Mouse (Mus musculus): Measurements from ENCODE around the gene Trim41. TPM values are rescaled to one million over a fixed set of nuclear protein-coding genes. Genes with fewer than 3 reads are reported as not detected.

The Trim41 gene
- polyA plus RNA-seq, 1 experiment from 2014 or later, result 6.9 TPM

DNA sequence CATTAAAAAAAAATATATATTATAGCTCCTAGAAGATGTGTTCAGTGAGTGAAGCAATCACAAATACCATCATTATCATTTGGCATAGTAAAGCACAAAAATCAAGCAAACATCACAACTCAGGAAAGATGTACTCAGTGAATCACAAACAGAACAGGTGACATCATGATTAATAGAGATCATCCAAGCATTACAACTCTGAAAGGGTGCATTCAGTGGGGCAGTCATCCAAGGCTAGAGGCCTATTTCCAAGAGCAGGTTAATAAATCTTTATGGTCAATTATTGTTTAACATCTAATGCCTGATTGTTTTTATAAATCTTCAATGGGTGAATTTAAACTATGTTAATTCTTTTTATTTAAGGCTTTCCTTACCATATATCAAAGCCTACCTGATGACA, 23.7 kb upstream of the Trim41 start:
- Histone ChIP-seq H3K4me2 (ENCODE audit: low read length) (no peak overlapping the region), H3K27ac (ENCODE audit: low read length) (no peak overlapping the region), H3K4me3 (ENCODE audit: low read depth, low read length) (no peak overlapping the region), H3K4me1 (ENCODE audit: control insufficient read depth, insufficient read depth, low read length) (peaks cover 9% of the 10 kb centered on the region), H3K9me3 (replicated peaks; ENCODE audit: control insufficient read depth, low read length, poor library complexity, severe bottlenecking) (no peaks in the 10 kb centered on the region), H3K27me3 (ENCODE audit: control insufficient read depth, insufficient read depth, low read depth, low read length) (no peaks in the 10 kb centered on the region; the same call in 1 of the 2 replicates), H3K36me3 (ENCODE audit: control insufficient read depth, insufficient read depth, low read length) (no peaks in the 10 kb centered on the region), H3K9ac (ENCODE audit: low read depth, low read length) (no peak overlapping the region)
- no peak for ATAC-seq

DNA sequence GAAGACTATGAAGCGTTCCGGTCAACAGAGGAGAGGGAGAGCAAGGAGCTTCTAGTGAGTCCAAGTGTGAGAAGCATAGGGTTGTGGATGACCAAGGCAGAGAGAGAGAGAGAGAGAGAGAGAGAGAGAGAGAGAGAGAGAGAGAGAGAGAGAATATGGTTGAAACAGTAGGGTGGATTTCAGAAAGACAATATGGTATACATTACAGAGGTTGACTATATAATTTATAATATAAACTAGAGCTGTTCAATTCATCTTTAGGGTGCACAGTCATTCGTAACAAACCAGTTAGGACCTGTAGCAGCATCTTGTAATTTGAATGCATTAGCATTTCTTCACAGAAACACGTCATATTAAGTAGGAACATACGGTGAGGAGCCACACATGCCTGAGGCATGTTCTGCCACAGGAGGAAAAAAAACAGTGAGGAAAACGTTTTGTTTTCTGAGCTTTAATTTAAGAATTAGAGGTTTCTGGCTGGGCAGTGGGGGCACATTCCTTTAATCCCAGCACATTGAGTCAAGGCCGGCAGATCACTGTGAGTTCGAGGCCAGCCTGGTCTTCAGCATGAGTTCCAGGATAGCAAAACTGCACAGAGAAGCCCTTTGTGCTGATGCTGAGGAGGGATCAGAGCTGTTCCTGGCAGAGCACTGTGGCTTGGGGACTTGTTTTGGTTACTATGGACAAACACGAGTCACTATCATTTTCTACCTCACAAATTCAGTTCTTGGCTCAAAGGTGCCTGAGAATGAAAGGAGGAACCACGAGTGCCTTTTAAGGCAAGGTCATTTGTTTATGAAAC, 21.9 kb upstream of the Trim41 start:
- H3K9ac ChIP-seq (ENCODE audit: low read depth, low read length), result peak overlapping the region; percentile 70; the same call in 1 of the 2 replicates

DNA sequence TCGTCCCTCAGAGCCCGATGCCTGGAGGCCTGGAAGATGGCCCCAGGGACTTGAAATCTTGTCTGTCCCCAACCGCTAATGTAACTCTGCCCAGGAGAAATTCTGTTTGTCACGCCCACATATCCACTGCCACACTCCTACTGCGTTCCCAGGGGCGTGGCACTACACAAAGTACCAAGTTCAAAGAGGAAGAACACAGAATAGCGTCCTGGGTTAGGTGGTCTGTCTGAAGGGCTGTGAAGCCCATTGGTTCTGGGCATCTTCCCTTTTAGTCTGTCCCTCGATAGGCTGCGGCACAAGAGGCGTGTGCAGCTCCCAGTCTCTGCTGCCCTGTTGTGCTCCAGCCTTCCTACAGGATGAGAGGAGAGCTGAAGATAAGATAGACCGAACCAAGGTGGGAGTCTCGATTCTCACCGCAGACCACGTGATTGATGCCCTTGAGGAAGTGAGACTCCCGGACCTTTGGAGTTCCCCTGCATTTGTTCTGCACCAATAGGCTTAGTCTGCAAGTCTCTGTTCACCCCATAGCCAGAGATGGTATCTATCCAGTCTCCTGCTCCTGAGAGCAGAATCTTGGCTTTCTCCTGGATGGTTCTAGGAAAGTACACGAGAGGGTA, 21.1 kb upstream of the Trim41 start:
- Histone ChIP-seq H3K36me3 (ENCODE audit: control insufficient read depth, insufficient read depth, low read length) (no peaks in the 10 kb centered on the region), H3K27ac (ENCODE audit: low read length) (no peak overlapping the region; the same call in 1 of the 2 replicates), H3K4me2 (ENCODE audit: low read length) (peak overlapping the region; percentile 81), H3K9ac (ENCODE audit: low read depth, low read length) (peak overlapping the region; percentile 70), H3K4me3 (ENCODE audit: low read depth, low read length) (peak overlapping the region; percentile 64), H3K9me3 (replicated peaks; ENCODE audit: control insufficient read depth, low read length, poor library complexity, severe bottlenecking) (no peaks in the 10 kb centered on the region), H3K4me1 (ENCODE audit: control insufficient read depth, insufficient read depth, low read length) (peaks cover 9% of the 10 kb centered on the region), H3K27me3 (ENCODE audit: control insufficient read depth, insufficient read depth, low read depth, low read length) (no peaks in the 10 kb centered on the region; the same call in 1 of the 2 replicates)
- peak; percentile 25; the same call in 1 of the 2 replicates for ATAC-seq
- WGBS, result 3% methylated on average over 16 of the region's 16 CpGs

More for the DNA sequence above, 21.9 kb upstream of the Trim41 start:
- peaks cover 9% of the 10 kb centered on the region for H3K4me1 ChIP-seq (ENCODE audit: control insufficient read depth, insufficient read depth, low read length)
- no peak overlapping the region for H3K27ac ChIP-seq (ENCODE audit: low read length)
- no peaks in the 10 kb centered on the region for H3K9me3 ChIP-seq (replicated peaks; ENCODE audit: control insufficient read depth, low read length, poor library complexity, severe bottlenecking)
- peak overlapping the region; percentile 64 for H3K4me3 ChIP-seq (ENCODE audit: low read depth, low read length)
- 76% methylated on average over 10 of the region's 10 CpGs for WGBS
- H3K27me3 ChIP-seq (ENCODE audit: control insufficient read depth, insufficient read depth, low read depth, low read length), result no peaks in the 10 kb centered on the region; the same call in 1 of the 2 replicates
- H3K4me2 ChIP-seq (ENCODE audit: low read length), result peak overlapping the region; percentile 81
- no peak for ATAC-seq
- no peaks in the 10 kb centered on the region for H3K36me3 ChIP-seq (ENCODE audit: control insufficient read depth, insufficient read depth, low read length)

DNA sequence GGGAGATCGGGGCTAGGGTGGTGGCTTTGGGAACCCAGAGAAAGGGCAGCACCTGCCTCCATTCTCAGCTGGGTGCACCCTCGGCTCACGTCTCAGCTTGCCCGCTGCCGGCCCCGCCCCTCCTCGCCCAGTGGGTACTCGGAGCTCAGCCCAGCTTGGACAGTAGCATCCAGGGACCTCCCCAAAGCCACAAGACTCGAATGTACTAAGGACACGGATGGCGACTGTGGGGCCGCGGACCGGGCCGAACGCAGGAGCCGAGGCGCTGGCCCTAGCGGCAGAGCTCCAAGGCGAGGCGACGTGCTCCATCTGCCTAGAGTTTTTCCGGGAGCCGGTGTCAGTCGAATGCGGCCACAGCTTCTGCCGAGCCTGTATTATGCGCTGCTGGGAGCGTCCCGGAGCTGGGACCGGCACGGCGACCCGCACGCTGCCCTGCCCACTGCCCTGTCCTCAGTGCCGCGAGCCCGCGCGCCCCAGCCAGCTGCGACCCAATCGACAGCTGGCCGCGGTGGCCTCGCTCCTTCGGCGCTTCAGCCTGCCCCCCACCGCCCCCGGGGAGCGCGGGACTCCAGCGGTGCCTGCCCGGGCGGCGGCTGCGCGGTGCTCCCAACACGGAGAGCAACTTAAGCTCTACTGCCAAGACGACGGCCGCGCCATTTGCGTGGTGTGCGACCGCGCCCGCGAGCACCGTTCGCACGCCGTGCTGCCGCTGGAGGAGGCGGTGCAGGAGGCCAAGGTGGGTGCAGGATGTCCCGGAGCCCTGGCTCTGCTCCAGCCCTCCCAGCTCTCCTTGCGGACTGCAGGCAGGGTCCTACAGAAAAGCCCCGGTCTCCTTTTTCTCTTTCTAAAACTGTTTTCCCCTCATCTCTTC, 20.4 kb upstream of the Trim41 start:
- H3K4me1 ChIP-seq (ENCODE audit: control insufficient read depth, insufficient read depth, low read length), result peaks cover 9% of the 10 kb centered on the region
- peak overlapping the region; percentile 70 for H3K9ac ChIP-seq (ENCODE audit: low read depth, low read length)
- under 1% methylated on average over 77 of the region's 77 CpGs for WGBS
- ATAC-seq, result peak; percentile 36
- peak overlapping the region; percentile 51 for H3K27ac ChIP-seq (ENCODE audit: low read length)
- H3K9me3 ChIP-seq (replicated peaks; ENCODE audit: control insufficient read depth, low read length, poor library complexity, severe bottlenecking), result no peaks in the 10 kb centered on the region
- H3K4me2 ChIP-seq (ENCODE audit: low read length), result peak overlapping the region; percentile 81
- H3K27me3 ChIP-seq (ENCODE audit: control insufficient read depth, insufficient read depth, low read depth, low read length), result no peaks in the 10 kb centered on the region; the same call in 1 of the 2 replicates
- H3K4me3 ChIP-seq (ENCODE audit: low read depth, low read length), result peak overlapping the region; percentile 64
- no peaks in the 10 kb centered on the region for H3K36me3 ChIP-seq (ENCODE audit: control insufficient read depth, insufficient read depth, low read length)

DNA sequence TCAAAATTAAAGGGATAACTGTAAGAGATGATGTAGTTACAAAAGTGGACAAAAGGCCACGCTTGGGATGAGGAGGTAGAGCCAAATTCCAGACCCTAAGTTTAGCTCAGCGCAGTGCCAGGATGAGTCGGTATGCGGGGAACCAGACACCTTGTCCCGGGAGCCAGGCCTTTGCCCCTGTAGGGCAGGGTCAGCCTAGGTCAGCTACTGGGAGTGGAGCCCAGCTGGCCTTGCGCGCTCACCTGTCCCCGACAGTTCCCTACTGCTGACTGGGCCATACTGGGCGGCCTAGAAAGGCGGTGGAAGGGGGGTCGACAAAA, 19.8 kb upstream of the Trim41 start:
- ATAC-seq, result no peak
- Histone ChIP-seq H3K4me1 (ENCODE audit: control insufficient read depth, insufficient read depth, low read length) (peaks cover 9% of the 10 kb centered on the region), H3K36me3 (ENCODE audit: control insufficient read depth, insufficient read depth, low read length) (no peaks in the 10 kb centered on the region), H3K4me3 (ENCODE audit: low read depth, low read length) (peak overlapping the region; percentile 64), H3K9me3 (replicated peaks; ENCODE audit: control insufficient read depth, low read length, poor library complexity, severe bottlenecking) (no peaks in the 10 kb centered on the region), H3K27me3 (ENCODE audit: control insufficient read depth, insufficient read depth, low read depth, low read length) (no peaks in the 10 kb centered on the region; the same call in 1 of the 2 replicates), H3K27ac (ENCODE audit: low read length) (peak overlapping the region; percentile 51; the same call in 1 of the 2 replicates), H3K9ac (ENCODE audit: low read depth, low read length) (peak overlapping the region; percentile 70), H3K4me2 (ENCODE audit: low read length) (peak overlapping the region; percentile 81)
- 5% methylated on average over 11 of the region's 11 CpGs for WGBS

DNA sequence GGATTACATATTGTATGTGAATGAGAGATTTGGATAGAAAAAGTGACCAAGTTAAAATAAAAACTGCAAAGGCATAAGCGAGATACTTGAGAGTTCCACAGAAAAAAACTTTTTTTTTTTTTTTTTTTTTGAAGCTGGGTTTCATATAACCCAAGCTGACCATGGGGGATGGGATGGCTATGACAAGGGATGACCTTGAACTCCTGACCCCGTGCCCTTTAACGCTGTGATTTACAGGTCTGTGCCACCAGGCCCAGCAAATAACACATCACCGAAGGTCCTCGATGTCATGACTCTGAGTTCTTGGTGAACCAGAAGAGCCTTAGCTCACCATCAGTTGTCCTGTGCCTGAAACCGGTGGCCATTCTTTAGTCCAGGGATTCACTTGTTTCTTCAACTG, 18.8 kb upstream of the Trim41 start:
- WGBS, result 82% methylated on average over 6 of the region's 6 CpGs

DNA sequence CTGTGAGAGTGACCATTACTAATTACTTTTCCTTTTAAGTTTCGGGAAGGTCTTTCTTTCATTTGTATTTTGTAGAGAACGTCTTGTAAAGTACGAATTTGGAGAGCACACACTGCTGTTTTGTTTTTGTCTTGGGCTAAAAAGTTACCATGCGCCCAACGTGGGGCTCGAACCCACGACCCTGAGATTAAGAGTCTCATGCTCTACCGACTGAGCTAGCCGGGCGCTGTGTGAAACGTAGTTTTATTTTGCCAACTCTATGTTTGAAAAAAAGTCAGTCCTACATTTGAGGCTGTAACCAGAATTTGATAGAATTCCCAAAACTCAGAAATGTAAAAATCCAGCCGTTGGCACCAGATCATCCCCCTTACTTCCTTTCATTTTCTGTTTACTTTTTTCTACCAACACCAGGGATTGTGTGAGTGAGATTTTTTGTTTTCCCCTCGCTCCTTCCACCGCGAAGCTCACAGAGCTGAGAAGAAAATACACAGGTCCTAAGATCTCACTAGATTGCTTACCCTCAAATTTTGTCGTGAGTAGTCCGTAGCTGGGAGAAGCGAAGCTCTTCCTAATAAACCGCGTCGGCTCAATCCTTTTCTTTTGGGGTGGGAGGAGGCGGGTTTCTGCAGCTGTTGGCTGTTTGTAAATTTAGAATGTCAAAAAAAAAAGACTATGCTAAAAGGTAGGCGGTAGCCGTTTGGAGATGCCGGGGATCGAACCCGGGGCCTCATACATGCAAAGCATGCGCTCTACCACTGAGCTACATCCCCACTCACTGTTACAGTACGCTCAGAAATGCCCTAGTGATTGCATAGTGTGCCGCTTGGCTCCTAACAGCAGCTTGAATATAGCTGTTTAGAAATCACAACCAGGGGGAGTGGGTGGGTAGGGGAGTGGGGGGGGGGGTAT, 16.8 kb upstream of the Trim41 start:
- H3K9ac ChIP-seq (ENCODE audit: low read depth, low read length), result peak overlapping the region; percentile 66
- H3K4me2 ChIP-seq (ENCODE audit: low read length), result peak overlapping the region; percentile 68
- H3K4me1 ChIP-seq (ENCODE audit: control insufficient read depth, insufficient read depth, low read length), result peaks cover 9% of the 10 kb centered on the region
- no peaks in the 10 kb centered on the region; the same call in 1 of the 2 replicates for H3K27me3 ChIP-seq (ENCODE audit: control insufficient read depth, insufficient read depth, low read depth, low read length)
- no peaks in the 10 kb centered on the region for H3K9me3 ChIP-seq (replicated peaks; ENCODE audit: control insufficient read depth, low read length, poor library complexity, severe bottlenecking)
- no peaks in the 10 kb centered on the region for H3K36me3 ChIP-seq (ENCODE audit: control insufficient read depth, insufficient read depth, low read length)
- peak overlapping the region; percentile 81 for H3K27ac ChIP-seq (ENCODE audit: low read length)
- peak overlapping the region; percentile 62 for H3K4me3 ChIP-seq (ENCODE audit: low read depth, low read length)
- ATAC-seq, result peak; percentile 88
- under 1% methylated on average over 30 of the region's 30 CpGs for WGBS

More for the DNA sequence above, 18.8 kb upstream of the Trim41 start:
- Histone ChIP-seq H3K4me3 (ENCODE audit: low read depth, low read length) (no peak overlapping the region), H3K36me3 (ENCODE audit: control insufficient read depth, insufficient read depth, low read length) (no peaks in the 10 kb centered on the region), H3K9me3 (replicated peaks; ENCODE audit: control insufficient read depth, low read length, poor library complexity, severe bottlenecking) (no peaks in the 10 kb centered on the region), H3K4me2 (ENCODE audit: low read length) (no peak overlapping the region), H3K9ac (ENCODE audit: low read depth, low read length) (no peak overlapping the region), H3K27ac (ENCODE audit: low read length) (no peak overlapping the region), H3K4me1 (ENCODE audit: control insufficient read depth, insufficient read depth, low read length) (peaks cover 9% of the 10 kb centered on the region), H3K27me3 (ENCODE audit: control insufficient read depth, insufficient read depth, low read depth, low read length) (no peaks in the 10 kb centered on the region; the same call in 1 of the 2 replicates)
- no peak for ATAC-seq

Measured in midbrain, embryonic 16.5 days (tissue).